Mouse (Mus musculus): ENCODE measurements around the gene Klf6. TPM values are rescaled to one million over a fixed set of nuclear protein-coding genes. Genes with fewer than 3 reads are reported as not detected.
A peak's percentile ranks its signal among the peaks of the same experiment; 100 is the strongest.

Klf6 gene
- polyA plus RNA-seq, 1 experiment from 2014 or later, result 54.4 TPM

DNA sequence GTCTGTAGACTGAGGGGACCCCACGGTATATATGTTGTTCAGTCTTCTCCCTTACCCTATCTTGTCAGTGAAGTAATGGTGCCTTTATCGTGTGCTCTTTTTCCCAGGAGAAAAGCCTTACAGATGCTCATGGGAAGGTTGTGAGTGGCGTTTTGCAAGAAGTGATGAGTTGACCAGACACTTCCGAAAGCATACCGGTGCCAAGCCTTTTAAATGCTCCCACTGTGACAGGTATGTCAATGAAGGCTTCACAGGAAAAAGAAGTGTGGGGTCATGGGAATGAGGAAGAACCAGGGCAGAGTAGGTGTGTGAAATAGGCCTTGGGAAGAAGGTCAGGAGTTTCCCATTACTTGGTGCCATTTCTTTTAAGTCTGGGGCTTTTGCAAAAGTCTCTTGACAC, 5.2 kb downstream of the Klf6 start:
- no peak overlapping the region for H3K9ac ChIP-seq (ENCODE audit: low read depth, low read length)
- no peak overlapping the region; the same call in 1 of the 2 replicates for H3K27ac ChIP-seq (ENCODE audit: low read depth, low read length)
- 89% methylated on average over 5 of the region's 5 CpGs for WGBS (ENCODE audit: insufficient replicate concordance)
- H3K36me3 ChIP-seq (ENCODE audit: control insufficient read depth, insufficient read depth, low read length), result peaks cover 29% of the 10 kb centered on the region
- H3K4me2 ChIP-seq, result no peak overlapping the region
- no peak overlapping the region for H3K4me3 ChIP-seq (ENCODE audit: low read depth, low read length)
- H3K4me1 ChIP-seq (ENCODE audit: control insufficient read depth, insufficient read depth, low read length), result peaks cover 30% of the 10 kb centered on the region
- no peak for ATAC-seq (replicated peaks; ENCODE audit: insufficient number of reproducible peaks, low FRiP score, low TSS enrichment)
- H3K9me3 ChIP-seq (replicated peaks; ENCODE audit: control insufficient read depth, low read length), result no peaks in the 10 kb centered on the region
- H3K27me3 ChIP-seq (ENCODE audit: control insufficient read depth, insufficient read depth, low read length), result no peaks in the 10 kb centered on the region

DNA sequence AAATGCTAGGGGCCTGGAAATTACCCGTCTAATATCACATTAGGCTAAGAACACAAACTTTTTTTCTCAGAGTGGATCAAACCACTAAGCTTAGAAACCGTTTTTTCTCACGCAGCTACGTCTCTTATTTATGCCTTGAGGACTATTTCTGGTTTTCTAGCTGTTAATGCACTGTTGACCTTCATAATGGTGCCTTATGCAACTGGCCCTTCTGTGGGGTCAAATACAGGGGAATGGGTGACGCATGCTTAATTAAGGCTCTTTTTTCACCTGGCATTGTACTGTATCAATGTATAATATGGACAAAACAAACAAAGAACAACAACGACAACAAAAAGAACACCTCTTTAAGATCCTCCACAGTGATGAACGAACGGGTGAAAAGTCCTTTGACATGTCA, 7.1 kb downstream of the Klf6 start:
- Histone ChIP-seq H3K36me3 (ENCODE audit: control insufficient read depth, insufficient read depth, low read length) (peaks cover 29% of the 10 kb centered on the region), H3K4me1 (ENCODE audit: control insufficient read depth, insufficient read depth, low read length) (peaks cover 30% of the 10 kb centered on the region), H3K27me3 (ENCODE audit: control insufficient read depth, insufficient read depth, low read length) (no peaks in the 10 kb centered on the region), H3K4me2 (no peak overlapping the region), H3K9me3 (replicated peaks; ENCODE audit: control insufficient read depth, low read length) (no peaks in the 10 kb centered on the region), H3K4me3 (ENCODE audit: low read depth, low read length) (no peak overlapping the region), H3K27ac (ENCODE audit: low read depth, low read length) (no peak overlapping the region), H3K9ac (ENCODE audit: low read depth, low read length) (no peak overlapping the region)
- 85% methylated on average over 8 of the region's 8 CpGs for WGBS (ENCODE audit: insufficient replicate concordance)
- no peak for ATAC-seq (replicated peaks; ENCODE audit: insufficient number of reproducible peaks, low FRiP score, low TSS enrichment)

DNA sequence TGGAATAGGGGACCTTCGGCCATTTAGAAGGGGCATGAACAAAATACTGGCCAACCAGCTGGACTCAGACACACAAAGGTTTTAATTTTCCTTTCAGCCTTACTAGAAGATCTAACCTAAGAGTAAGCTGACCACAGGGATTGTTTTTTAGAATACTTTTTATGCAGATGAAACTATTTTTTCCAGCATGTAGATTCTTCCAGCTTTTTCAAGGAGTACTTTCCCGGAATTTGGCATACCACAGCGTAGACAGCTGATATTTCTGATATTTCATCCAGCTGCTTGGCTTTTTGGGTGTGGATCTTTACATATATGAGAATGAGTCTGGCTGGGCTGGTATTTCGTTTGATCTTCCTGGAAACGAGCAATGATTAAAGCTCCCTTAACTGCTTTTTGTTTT, 8.2 kb downstream of the Klf6 start:
- peaks cover 29% of the 10 kb centered on the region for H3K36me3 ChIP-seq (ENCODE audit: control insufficient read depth, insufficient read depth, low read length)
- H3K27ac ChIP-seq (ENCODE audit: low read depth, low read length), result peak overlapping the region; percentile 64
- H3K9me3 ChIP-seq (replicated peaks; ENCODE audit: control insufficient read depth, low read length), result no peaks in the 10 kb centered on the region
- H3K9ac ChIP-seq (ENCODE audit: low read depth, low read length), result no peak overlapping the region
- no peak overlapping the region for H3K4me2 ChIP-seq
- H3K4me1 ChIP-seq (ENCODE audit: control insufficient read depth, insufficient read depth, low read length), result peaks cover 27% of the 10 kb centered on the region
- no peak overlapping the region for H3K4me3 ChIP-seq (ENCODE audit: low read depth, low read length)
- ATAC-seq (replicated peaks; ENCODE audit: insufficient number of reproducible peaks, low FRiP score, low TSS enrichment), result no peak
- no peaks in the 10 kb centered on the region for H3K27me3 ChIP-seq (ENCODE audit: control insufficient read depth, insufficient read depth, low read length)
- WGBS (ENCODE audit: insufficient replicate concordance), result 57% methylated on average over 5 of the region's 5 CpGs

DNA sequence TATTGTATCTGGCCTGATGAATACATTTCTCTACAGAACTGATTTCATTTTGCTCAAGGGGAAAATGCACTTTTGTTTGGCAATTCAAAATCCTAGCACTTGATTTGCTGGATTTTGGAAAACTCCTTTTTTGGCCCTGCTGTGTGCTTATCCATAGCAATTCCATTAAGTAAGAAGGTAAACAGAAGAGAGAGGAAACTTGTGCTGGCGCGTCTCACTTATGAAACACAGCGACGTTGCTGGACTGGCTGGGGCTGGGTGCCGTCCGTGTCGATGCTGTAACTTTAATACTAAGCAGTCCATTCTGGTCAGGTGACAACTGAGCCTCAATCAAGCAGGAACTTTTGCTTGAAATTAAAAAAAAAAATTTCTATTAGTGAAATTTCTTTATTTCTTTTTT, 8.6 kb downstream of the Klf6 start:
- no peak for ATAC-seq (replicated peaks; ENCODE audit: insufficient number of reproducible peaks, low FRiP score, low TSS enrichment)
- Histone ChIP-seq H3K4me3 (ENCODE audit: low read depth, low read length) (no peak overlapping the region), H3K27ac (ENCODE audit: low read depth, low read length) (peak overlapping the region; percentile 64), H3K27me3 (ENCODE audit: control insufficient read depth, insufficient read depth, low read length) (no peaks in the 10 kb centered on the region), H3K36me3 (ENCODE audit: control insufficient read depth, insufficient read depth, low read length) (peaks cover 26% of the 10 kb centered on the region), H3K4me1 (ENCODE audit: control insufficient read depth, insufficient read depth, low read length) (peaks cover 24% of the 10 kb centered on the region), H3K4me2 (peak overlapping the region; percentile 16), H3K9me3 (replicated peaks; ENCODE audit: control insufficient read depth, low read length) (no peaks in the 10 kb centered on the region), H3K9ac (ENCODE audit: low read depth, low read length) (no peak overlapping the region)
- WGBS (ENCODE audit: insufficient replicate concordance), result 12% methylated on average over 7 of the region's 7 CpGs

DNA sequence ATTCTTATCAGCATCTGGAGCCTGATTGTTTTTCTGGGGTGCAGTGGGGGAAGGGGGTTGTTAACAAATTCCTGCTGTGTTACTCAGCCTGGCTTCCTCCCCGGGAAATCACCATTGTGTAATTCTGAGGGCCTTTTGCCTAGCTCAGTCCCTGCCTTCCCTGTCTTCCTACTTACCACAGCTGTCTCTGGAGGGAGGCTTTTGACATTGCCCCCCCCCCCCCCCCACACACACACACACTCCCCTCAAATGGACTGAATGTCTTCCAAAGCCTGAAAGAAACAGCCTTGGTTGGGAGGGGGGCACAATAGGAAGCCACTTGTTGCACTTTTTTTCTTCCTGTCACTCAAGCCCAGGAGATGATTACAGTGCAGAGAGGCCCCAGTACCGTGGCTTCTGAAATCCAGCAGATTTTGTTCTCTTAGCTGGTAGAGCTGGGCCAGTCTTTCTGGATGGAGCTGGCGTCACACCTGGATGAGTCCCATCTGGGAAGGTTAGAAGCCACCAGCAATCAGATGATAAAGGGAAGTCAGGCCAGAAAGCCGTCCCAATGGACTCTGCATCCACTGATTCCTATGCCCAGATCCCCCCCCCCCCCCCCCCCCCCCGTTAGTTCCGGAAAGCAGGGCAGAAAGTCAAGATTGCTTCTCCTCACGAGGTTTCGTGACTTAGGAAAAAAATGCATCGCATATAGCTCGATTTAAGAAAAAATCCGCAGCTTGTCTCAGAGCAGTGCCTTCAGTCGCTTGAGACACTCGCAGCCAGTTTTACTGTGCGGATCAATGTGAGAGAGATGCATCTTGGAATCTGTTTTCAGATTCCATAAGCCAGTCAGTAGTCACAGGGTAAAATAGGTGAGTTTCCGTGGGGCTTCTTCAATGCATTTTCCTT, 9.3 kb downstream of the Klf6 start:
- H3K4me3 ChIP-seq (ENCODE audit: low read depth, low read length), result no peak overlapping the region

DNA sequence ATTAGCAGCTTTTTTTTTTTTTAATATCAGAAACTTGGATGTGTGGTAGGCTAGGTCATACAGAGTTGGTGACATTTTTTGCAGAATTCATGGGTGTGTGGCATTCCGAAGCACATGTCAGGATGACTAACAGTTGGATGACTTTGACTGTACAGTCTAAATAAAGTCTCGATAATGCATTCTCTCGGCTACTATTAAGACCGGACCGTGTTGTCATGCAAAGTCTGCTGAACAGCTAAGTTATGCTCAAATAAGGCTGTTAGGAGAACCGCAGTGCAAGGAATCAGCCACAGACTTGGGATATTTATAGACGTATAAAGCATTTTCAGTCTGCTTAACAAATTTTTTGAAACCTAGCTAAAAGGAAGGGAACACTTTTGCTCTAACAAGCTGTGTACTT, 10.1 kb downstream of the Klf6 start:
- Histone ChIP-seq H3K9me3 (replicated peaks; ENCODE audit: control insufficient read depth, low read length) (no peaks in the 10 kb centered on the region), H3K4me2 (no peak overlapping the region), H3K4me1 (ENCODE audit: control insufficient read depth, insufficient read depth, low read length) (peaks cover 14% of the 10 kb centered on the region; the same call in 1 of the 2 replicates), H3K36me3 (ENCODE audit: control insufficient read depth, insufficient read depth, low read length) (peaks cover 13% of the 10 kb centered on the region), H3K4me3 (ENCODE audit: low read depth, low read length) (no peak overlapping the region), H3K9ac (ENCODE audit: low read depth, low read length) (no peak overlapping the region), H3K27me3 (ENCODE audit: control insufficient read depth, insufficient read depth, low read length) (no peaks in the 10 kb centered on the region), H3K27ac (ENCODE audit: low read depth, low read length) (no peak overlapping the region)
- WGBS (ENCODE audit: insufficient replicate concordance), result 86% methylated on average over 7 of the region's 7 CpGs
- ATAC-seq (replicated peaks; ENCODE audit: insufficient number of reproducible peaks, low FRiP score, low TSS enrichment), result no peak

More for the DNA sequence above, 9.3 kb downstream of the Klf6 start:
- Histone ChIP-seq H3K27me3 (ENCODE audit: control insufficient read depth, insufficient read depth, low read length) (no peaks in the 10 kb centered on the region), H3K4me1 (ENCODE audit: control insufficient read depth, insufficient read depth, low read length) (peaks cover 17% of the 10 kb centered on the region), H3K9ac (ENCODE audit: low read depth, low read length) (no peak overlapping the region), H3K9me3 (replicated peaks; ENCODE audit: control insufficient read depth, low read length) (no peaks in the 10 kb centered on the region), H3K4me2 (peak overlapping the region; percentile 42), H3K36me3 (ENCODE audit: control insufficient read depth, insufficient read depth, low read length) (peaks cover 20% of the 10 kb centered on the region), H3K27ac (ENCODE audit: low read depth, low read length) (peak overlapping the region; percentile 17; the same call in 1 of the 2 replicates)
- WGBS (ENCODE audit: insufficient replicate concordance), result 17% methylated on average over 14 of the region's 15 CpGs
- ATAC-seq (replicated peaks; ENCODE audit: insufficient number of reproducible peaks, low FRiP score, low TSS enrichment), result peak; percentile 77

DNA sequence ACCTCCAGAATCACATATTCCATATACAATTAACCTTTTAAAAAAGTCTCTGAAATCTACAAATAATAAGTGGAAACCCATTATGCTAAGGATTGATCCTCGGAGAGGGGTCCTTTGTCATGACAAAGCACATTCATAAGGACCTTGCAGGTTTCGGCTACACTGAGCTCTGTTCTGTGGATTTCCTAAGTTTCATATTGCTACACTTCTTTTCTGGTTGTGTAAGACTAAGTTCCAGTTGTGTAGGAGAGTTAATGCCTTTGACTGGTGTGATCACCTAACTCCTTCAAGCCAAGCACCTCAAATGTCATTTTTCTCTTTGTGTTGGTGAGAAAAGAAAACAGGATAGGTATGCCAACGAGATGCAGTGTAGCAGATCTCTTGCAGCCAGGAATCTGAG, 12.4 kb downstream of the Klf6 start:
- no peak for ATAC-seq (replicated peaks; ENCODE audit: insufficient number of reproducible peaks, low FRiP score, low TSS enrichment)
- WGBS (ENCODE audit: insufficient replicate concordance), result 80% methylated on average over 3 of the region's 3 CpGs
- H3K4me1 ChIP-seq (ENCODE audit: control insufficient read depth, insufficient read depth, low read length), result peaks cover 14% of the 10 kb centered on the region; the same call in 1 of the 2 replicates
- H3K9me3 ChIP-seq (replicated peaks; ENCODE audit: control insufficient read depth, low read length), result no peaks in the 10 kb centered on the region
- H3K4me2 ChIP-seq, result no peak overlapping the region
- no peaks in the 10 kb centered on the region for H3K36me3 ChIP-seq (ENCODE audit: control insufficient read depth, insufficient read depth, low read length)
- no peak overlapping the region for H3K27ac ChIP-seq (ENCODE audit: low read depth, low read length)
- no peak overlapping the region for H3K4me3 ChIP-seq (ENCODE audit: low read depth, low read length)
- no peaks in the 10 kb centered on the region for H3K27me3 ChIP-seq (ENCODE audit: control insufficient read depth, insufficient read depth, low read length)
- no peak overlapping the region for H3K9ac ChIP-seq (ENCODE audit: low read depth, low read length)

DNA sequence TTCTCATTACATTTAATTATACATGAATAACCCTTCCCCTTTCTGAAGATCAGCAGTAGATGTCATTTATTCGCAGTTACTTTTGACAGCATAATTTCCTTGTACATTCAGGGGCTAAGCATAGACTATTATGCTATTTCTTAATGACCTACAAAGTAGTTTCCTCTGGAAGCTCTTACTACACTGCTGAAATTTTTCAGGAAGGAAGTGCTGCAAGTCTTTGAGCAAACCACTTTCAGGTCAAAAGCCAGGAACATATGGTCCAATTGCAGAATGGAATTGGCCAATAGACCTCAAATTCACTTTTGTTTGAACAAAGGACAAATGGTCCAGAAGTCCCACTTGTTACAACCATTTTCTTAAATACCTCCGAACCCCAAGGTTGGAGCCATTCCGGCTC, 14.2 kb downstream of the Klf6 start:
- Histone ChIP-seq H3K4me3 (ENCODE audit: low read depth, low read length) (no peak overlapping the region), H3K4me1 (ENCODE audit: control insufficient read depth, insufficient read depth, low read length) (peaks cover 6% of the 10 kb centered on the region; the same call in 1 of the 2 replicates), H3K27ac (ENCODE audit: low read depth, low read length) (no peak overlapping the region), H3K36me3 (ENCODE audit: control insufficient read depth, insufficient read depth, low read length) (no peaks in the 10 kb centered on the region), H3K4me2 (no peak overlapping the region), H3K9me3 (replicated peaks; ENCODE audit: control insufficient read depth, low read length) (no peaks in the 10 kb centered on the region), H3K27me3 (ENCODE audit: control insufficient read depth, insufficient read depth, low read length) (no peaks in the 10 kb centered on the region), H3K9ac (ENCODE audit: low read depth, low read length) (no peak overlapping the region)
- 89% methylated on average over 3 of the region's 3 CpGs for WGBS (ENCODE audit: insufficient replicate concordance)
- no peak for ATAC-seq (replicated peaks; ENCODE audit: insufficient number of reproducible peaks, low FRiP score, low TSS enrichment)

DNA sequence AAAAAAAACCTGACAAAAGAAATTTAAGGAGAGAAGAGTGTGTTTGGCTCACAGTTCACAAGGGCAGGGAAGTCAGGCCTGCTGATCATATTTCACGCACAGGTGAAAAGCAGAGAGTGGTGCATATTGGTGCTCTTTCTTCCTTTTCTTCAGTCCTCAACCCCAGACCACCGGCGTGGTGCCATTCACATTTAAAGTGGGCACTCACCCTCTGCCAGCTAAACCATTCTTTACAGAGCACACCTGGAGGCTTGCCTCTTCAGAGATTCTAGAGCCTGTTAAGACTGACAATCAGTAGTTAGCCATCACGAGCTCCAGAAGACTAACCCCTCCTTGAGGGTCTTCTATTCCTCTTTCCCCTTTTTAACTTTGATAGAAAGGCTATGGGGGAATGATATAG, 17.5 kb downstream of the Klf6 start:
- H3K27ac ChIP-seq (ENCODE audit: low read depth, low read length), result no peak overlapping the region
- no peak overlapping the region for H3K4me3 ChIP-seq (ENCODE audit: low read depth, low read length)
- H3K4me1 ChIP-seq (ENCODE audit: control insufficient read depth, insufficient read depth, low read length), result no peaks in the 10 kb centered on the region
- no peak for ATAC-seq (replicated peaks; ENCODE audit: insufficient number of reproducible peaks, low FRiP score, low TSS enrichment)
- no peaks in the 10 kb centered on the region for H3K27me3 ChIP-seq (ENCODE audit: control insufficient read depth, insufficient read depth, low read length)
- H3K4me2 ChIP-seq, result no peak overlapping the region
- WGBS (ENCODE audit: insufficient replicate concordance), result 69% methylated on average over 4 of the region's 4 CpGs
- H3K36me3 ChIP-seq (ENCODE audit: control insufficient read depth, insufficient read depth, low read length), result no peaks in the 10 kb centered on the region
- no peak overlapping the region for H3K9ac ChIP-seq (ENCODE audit: low read depth, low read length)
- no peaks in the 10 kb centered on the region for H3K9me3 ChIP-seq (replicated peaks; ENCODE audit: control insufficient read depth, low read length)

Measured in heart, embryonic 11.5 days (tissue).